Mouse (Mus musculus) CD4-positive helper T cell, adult 2 months (primary cell): ENCODE results near the gene Gm21887.
"Not testable (repeated sequence)": the region's sequence is repeated elsewhere in the genome, so short reads cannot be mapped to it uniquely, and the experiment has no call there.

Experiments
- DNase-seq: peaks from one replicate; pipeline ENCODE4 v3.0.0-alpha.2; 2012; ENCODE audit warnings: low read depth, missing footprints, low spot score

Gene Gm21887

DNA sequence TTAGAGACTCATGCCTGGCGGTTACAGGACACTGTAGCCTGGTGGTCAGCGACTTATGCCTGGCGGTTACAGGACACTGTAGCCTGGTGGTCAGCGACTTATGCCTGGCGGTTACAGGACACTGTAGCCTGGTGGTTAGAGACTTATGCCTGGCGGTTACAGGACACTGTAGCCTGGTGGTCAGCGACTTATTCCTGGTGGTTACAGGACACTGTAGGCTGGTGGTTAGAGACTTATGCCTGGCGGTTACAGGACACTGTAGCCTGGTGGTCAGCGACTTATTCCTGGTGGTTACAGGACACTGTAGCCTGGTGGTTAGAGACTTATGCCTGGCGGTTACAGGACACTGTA lies 2.0 kb downstream of the Gm21887 start:
- not testable (repeated sequence) for DNase-seq

DNA sequence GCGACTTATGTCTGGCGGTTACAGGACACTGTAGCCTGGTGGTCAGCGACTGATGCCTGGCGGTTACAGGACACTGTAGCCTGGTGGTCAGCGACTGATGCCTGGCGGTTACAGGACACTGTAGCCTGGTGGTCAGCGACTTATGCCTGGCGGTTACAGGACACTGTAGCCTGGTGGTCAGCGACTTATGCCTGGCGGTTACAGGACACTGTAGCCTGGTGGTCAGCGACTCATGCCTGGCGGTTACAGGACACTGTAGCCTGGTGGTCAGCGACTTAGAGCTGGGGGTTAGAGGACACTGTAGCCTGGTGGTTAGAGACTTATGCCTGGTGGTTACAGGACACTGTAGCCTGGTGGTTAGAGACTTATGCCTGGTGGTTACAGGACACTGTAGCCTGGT lies 4.0 kb downstream of the Gm21887 start:
- DNase-seq: not testable (repeated sequence)

GRCm38 (mm10) chrX:170014038-170014437 lies 4.6 kb downstream of the Gm21887 start:
- DNase-seq: not testable (repeated sequence)

- not testable (repeated sequence) for DNase-seq
Observed at GRCm38 (mm10) chrX:170015883-170016282, 6.4 kb downstream of the Gm21887 start.

GRCm38 (mm10) chrX:170017333-170018245 lies 8.1 kb downstream of the Gm21887 start:
- peak; percentile 88 for DNase-seq

- peak; percentile 75 for DNase-seq
Observed at GRCm38 (mm10) chrX:170018571-170019218, 9.2 kb downstream of the Gm21887 start.

DNA sequence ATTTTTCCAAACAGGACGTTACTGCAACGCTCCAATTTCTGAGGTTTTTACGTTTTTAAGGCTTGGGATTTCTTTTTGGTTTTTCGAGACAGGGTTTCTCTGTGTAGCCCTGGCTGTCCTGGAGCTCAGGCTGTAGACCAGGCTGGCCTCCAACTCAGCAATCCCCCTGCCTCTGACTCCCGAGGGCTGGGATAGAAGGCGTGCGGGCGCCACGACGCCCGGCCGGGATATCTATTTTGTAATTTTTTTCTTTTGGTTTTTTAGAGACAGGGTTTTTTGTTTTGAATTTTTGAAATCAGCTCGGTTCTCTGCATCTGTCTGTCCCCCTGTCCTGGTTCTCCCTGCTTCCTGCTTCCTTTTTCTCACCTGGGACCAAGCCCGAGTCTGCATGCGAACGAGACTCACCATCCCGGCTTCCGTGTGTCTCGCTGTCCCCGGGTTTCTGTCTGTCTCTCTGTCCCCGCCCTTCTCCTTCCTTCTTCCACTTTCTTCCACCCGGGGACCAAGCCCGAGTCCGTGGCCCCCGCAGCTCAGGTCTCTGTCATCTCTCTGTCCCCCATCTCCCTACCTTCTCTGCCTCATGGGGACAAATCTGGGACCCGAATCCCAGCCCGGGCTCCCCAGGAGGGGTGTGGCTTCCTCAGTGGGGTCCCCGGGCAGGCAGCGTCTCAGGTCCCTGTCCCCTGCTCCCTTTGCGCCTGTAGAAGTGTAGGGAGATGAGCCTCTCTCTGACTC lies 9.9 kb downstream of the Gm21887 start:
- not testable (repeated sequence) for DNase-seq

- DNase-seq: peak; percentile 95
Observed at GRCm38 (mm10) chrX:170019954-170020689, 10.7 kb downstream of the Gm21887 start.

DNA sequence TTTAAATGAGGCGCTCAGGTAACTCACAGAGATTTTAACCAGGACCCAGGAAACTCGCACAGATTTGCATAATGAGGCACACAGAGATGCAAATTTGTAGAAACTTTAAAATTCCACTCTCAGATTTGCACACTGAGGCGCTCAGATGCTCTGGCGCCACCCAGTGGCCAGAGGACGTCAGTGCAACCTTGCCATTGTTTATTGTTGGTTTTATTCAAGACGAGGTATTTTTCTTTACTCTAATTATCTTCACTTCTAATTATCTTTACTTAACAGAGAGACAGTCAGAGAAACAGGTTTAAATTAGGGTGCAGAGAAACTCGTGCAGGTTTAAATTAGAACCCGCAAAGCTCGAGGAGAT lies 11.2 kb downstream of the Gm21887 start:
- peak; percentile 96 for DNase-seq

DNA sequence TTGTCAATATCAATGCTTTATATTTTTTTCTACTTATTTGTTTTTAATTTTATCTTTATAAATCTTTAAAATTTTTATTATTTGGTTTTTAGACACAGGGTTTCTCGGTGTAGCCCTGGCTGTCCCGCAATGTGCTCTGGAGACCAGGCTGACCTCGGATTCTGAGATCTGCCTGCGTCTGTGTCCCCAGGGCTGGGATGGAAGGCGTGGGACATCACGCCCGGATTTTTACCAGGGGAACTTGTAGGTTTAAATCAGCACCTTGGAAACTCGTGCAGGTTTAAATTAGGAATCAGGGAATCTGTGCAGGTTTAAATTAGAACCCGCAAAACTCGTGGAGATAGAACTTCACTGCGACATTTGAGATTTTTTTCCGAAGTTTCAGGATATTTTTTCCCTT lies 11.7 kb downstream of the Gm21887 start:
- DNase-seq: not testable (repeated sequence)

GRCm38 (mm10) chrX:170021750-170022461 lies 12.4 kb downstream of the Gm21887 start:
- peak; percentile 85 for DNase-seq
